Mouse (Mus musculus) erythroid progenitor cell, adult 5-6 weeks (primary cell): Measurements from ENCODE around the gene Pdgfc. TPM values are rescaled to one million over a fixed set of nuclear protein-coding genes. Genes with fewer than 3 reads are reported as not detected.
"Not testable (repeated sequence)": the region's sequence is repeated elsewhere in the genome, so short reads cannot be mapped to it uniquely, and the experiment has no call there.

ENCODE experiments used
- ATAC-seq: replicated peaks from 2 replicates; pipeline ENCODE4 v1.8.0; 2016; ENCODE audit warnings: moderate number of reproducible peaks, mild to moderate bottlenecking, moderate TSS enrichment, inconsistent platforms; ENCODE audit not compliant: poor library complexity, low FRiP score, severe bottlenecking
- total RNA-seq, 2 experiments: library from RNA; stranded (forward) in 1 of 2; stranded (reverse) in 1 of 2; fragments of 150-400 nt in 1 of 2; fragments of 186-747, 209-891 nt in 1 of 2; gene quantifications; 2 replicates each; pipeline versions ENCODE4 v1.2.3 to v1.2.4; 2015 to 2017; ENCODE audit warnings: low replicate concordance in 2 of 2

Pdgfc gene
- total RNA-seq, 2 experiments from 2014 or later: 0.15 to 0.84 TPM

GRCm38 (mm10) chr3:81136985-81137384, 100.8 kb downstream of the Pdgfc start:
- ATAC-seq: no peak

- ATAC-seq: not testable (repeated sequence)
Measured at GRCm38 (mm10) chr3:81138030-81138429, 101.8 kb downstream of the Pdgfc start.

GRCm38 (mm10) chr3:81143730-81144129, 107.5 kb downstream of the Pdgfc start:
- ATAC-seq: no peak

GRCm38 (mm10) chr3:81149109-81149521, 112.9 kb downstream of the Pdgfc start:
- no peak for ATAC-seq

GRCm38 (mm10) chr3:81150228-81150627, 114.0 kb downstream of the Pdgfc start:
- ATAC-seq: no peak

GRCm38 (mm10) chr3:81154420-81154819, 118.2 kb downstream of the Pdgfc start:
- ATAC-seq: no peak

GRCm38 (mm10) chr3:81160457-81161165, 124.4 kb downstream of the Pdgfc start:
- no peak for ATAC-seq

- ATAC-seq: no peak
Measured at GRCm38 (mm10) chr3:81162129-81162528, 125.9 kb downstream of the Pdgfc start.

GRCm38 (mm10) chr3:81164091-81164490, 127.9 kb downstream of the Pdgfc start:
- ATAC-seq: no peak

GRCm38 (mm10) chr3:81170073-81170809, 134.0 kb downstream of the Pdgfc start:
- ATAC-seq: no peak

GRCm38 (mm10) chr3:81174832-81175231, 138.6 kb downstream of the Pdgfc start:
- ATAC-seq: no peak

GRCm38 (mm10) chr3:81181319-81182013, 145.2 kb downstream of the Pdgfc start:
- no peak for ATAC-seq

- no peak for ATAC-seq
Measured at GRCm38 (mm10) chr3:81196937-81197336, 160.7 kb downstream of the Pdgfc start.

- ATAC-seq: no peak
Measured at GRCm38 (mm10) chr3:81197644-81198043, 161.4 kb downstream of the Pdgfc start.

GRCm38 (mm10) chr3:81200647-81201046, 164.4 kb downstream of the Pdgfc start:
- no peak for ATAC-seq

- no peak for ATAC-seq
Measured at GRCm38 (mm10) chr3:81205201-81205600, 169.0 kb downstream of the Pdgfc start.

GRCm38 (mm10) chr3:81208246-81208645, 172.0 kb downstream of the Pdgfc start:
- ATAC-seq: no peak

- ATAC-seq: no peak
Measured at GRCm38 (mm10) chr3:81211147-81211546, 174.9 kb downstream of the Pdgfc start.

- ATAC-seq: no peak
Measured at GRCm38 (mm10) chr3:81211666-81212065, 175.4 kb downstream of the Pdgfc start.

GRCm38 (mm10) chr3:81215547-81216118, 179.4 kb downstream of the Pdgfc start:
- no peak for ATAC-seq
